8 mouse cellular contexts compared by ENCODE assay signal in genomic region chr12:100958006-100958405, GRCm38 (mm10). TPM values are rescaled to one million over a fixed set of nuclear protein-coding genes. Genes with fewer than 3 reads are reported as not detected.
DNase-seq lines count a peak whose midpoint lies in the region; ATAC-seq lines count a peak whose summit lies in the region.

No protein-coding gene starts in this region.

- peak; percentile 75 for DNase-seq in A20 (ENCODE audit: low read depth, low spot score)
- peak; percentile 85 for DNase-seq in adrenal gland, postnatal 10 days
- DNase-seq in embryonic facial prominence, embryonic 10.5 days (ENCODE audit: low spot score) = peak; percentile 87
- DNase-seq in heart, adult 8-10 months (ENCODE audit: low spot score) = peak; percentile 69
- DNase-seq in kidney, adult 8-10 months = peak; percentile 50 to 71
- peak; percentile 76 for DNase-seq in liver, embryonic 13.5 days
- peak; percentile 82 for DNase-seq in neural tube, embryonic 10.5 days (ENCODE audit: extremely low spot score, low spot score)

- H3K4me1 ChIP-seq in embryonic facial prominence, embryonic 10.5 days = peaks cover 27% of the 10 kb centered on the region
- peaks cover 81% of the 10 kb centered on the region for H3K4me1 ChIP-seq in liver, embryonic 13.5 days (replicated peaks)
- H3K4me1 ChIP-seq in stomach, embryonic 16.5 days (ENCODE audit: control insufficient read depth, insufficient read depth, low read length) = peaks cover 33% of the 10 kb centered on the region

- 20% methylated on average over 5 of the region's 5 CpGs for WGBS in embryonic facial prominence, embryonic 10.5 days
- WGBS in liver, embryonic 13.5 days (ENCODE audit: insufficient replicate concordance) = 19% methylated on average over 5 of the region's 5 CpGs
- whole genome bisulfite sequencing in stomach, embryonic 16.5 days = 26% methylated on average over 5 of the region's 5 CpGs

- peak; percentile 19 for ATAC-seq in liver, embryonic 13.5 days (ENCODE audit: low read depth)
- ATAC-seq in stomach, embryonic 16.5 days (ENCODE audit: insufficient read depth, low FRiP score) = peak; percentile 50; the same call in 1 of the 2 replicates

- H3K4me2 ChIP-seq in liver, embryonic 13.5 days = peak overlapping the region; percentile 67
- H3K4me2 ChIP-seq in stomach, embryonic 16.5 days (ENCODE audit: low read depth, low read length) = no peak overlapping the region

- no peaks in the 10 kb centered on the region for H3K9me3 ChIP-seq in embryonic facial prominence, embryonic 10.5 days
- no peaks in the 10 kb centered on the region for H3K9me3 ChIP-seq in liver, embryonic 13.5 days (replicated peaks)
- no peaks in the 10 kb centered on the region for H3K9me3 ChIP-seq in stomach, embryonic 16.5 days (replicated peaks; ENCODE audit: control insufficient read depth, low read length)

- H3K9ac ChIP-seq in liver, embryonic 13.5 days = peak overlapping the region; percentile 75
- no peak overlapping the region for H3K9ac ChIP-seq in stomach, embryonic 16.5 days (ENCODE audit: low read length)

- H3K4me3 ChIP-seq in embryonic facial prominence, embryonic 10.5 days = no peak overlapping the region
- H3K4me3 ChIP-seq in liver, embryonic 13.5 days (replicated peaks) = peak overlapping the region; percentile 14; the same call in 1 of the 2 replicates
- no peak overlapping the region for H3K4me3 ChIP-seq in stomach, embryonic 16.5 days (replicated peaks; ENCODE audit: low read length)

- H3K27ac ChIP-seq in embryonic facial prominence, embryonic 10.5 days (replicated peaks) = no peak overlapping the region; the same call in 1 of the 2 replicates
- H3K27ac ChIP-seq in liver, embryonic 13.5 days = peak overlapping the region; percentile 99
- H3K27ac ChIP-seq in stomach, embryonic 16.5 days (ENCODE audit: low read length) = peak overlapping the region; percentile 46; the same call in 1 of the 2 replicates

- peaks cover 4% of the 10 kb centered on the region; the same call in 1 of the 2 replicates for H3K27me3 ChIP-seq in embryonic facial prominence, embryonic 10.5 days (replicated peaks; ENCODE audit: low read depth, poor library complexity, severe bottlenecking)
- no peaks in the 10 kb centered on the region for H3K27me3 ChIP-seq in liver, embryonic 13.5 days
- H3K27me3 ChIP-seq in stomach, embryonic 16.5 days (ENCODE audit: control insufficient read depth, insufficient read depth, low read length) = no peaks in the 10 kb centered on the region

- H3K36me3 ChIP-seq in embryonic facial prominence, embryonic 10.5 days (replicated peaks) = peaks cover 39% of the 10 kb centered on the region
- peaks cover 33% of the 10 kb centered on the region for H3K36me3 ChIP-seq in liver, embryonic 13.5 days
- H3K36me3 ChIP-seq in stomach, embryonic 16.5 days (ENCODE audit: control insufficient read depth, insufficient read depth, low read length) = no peaks in the 10 kb centered on the region

RNA-seq across cellular contexts. Expression of gene Gpr68, which starts 50.0 kb away (rescaled TPM):
- total RNA-seq in adrenal gland, postnatal 10 days (2021) = 1 to 10 TPM; 1.6 to 1.8 TPM
- polyA plus RNA-seq in embryonic facial prominence, embryonic 10.5 days (2016; fragmentation: Nextera tagmentation; extraction: Ambion mirVana) = 0.21 and 0.34 TPM in 2 replicates
- total RNA-seq in heart, adult 8-10 months (2022) = under 1 TPM in 3 of 4 experiments, not detected in 1; 0.09 to 0.49 (median 0.28) TPM
- 0.07 and 0.08 TPM in 2 replicates for polyA plus RNA-seq in liver, embryonic 13.5 days (2015; fragmentation: Nextera tagmentation; extraction: Ambion mirVana)
- 0.85 and 0.97 TPM in 2 replicates for polyA plus RNA-seq in stomach, embryonic 16.5 days (2015; fragmentation: Nextera tagmentation; extraction: Ambion mirVana)
